Mouse (Mus musculus): ENCODE measurements at regions not wholly inside any gene's neighbourhood (a gene's known extent, or its start where the extent isn't known, plus 50 kb on each side); places are given as distances from the start of the nearest gene placed in this dataset.

DNA sequence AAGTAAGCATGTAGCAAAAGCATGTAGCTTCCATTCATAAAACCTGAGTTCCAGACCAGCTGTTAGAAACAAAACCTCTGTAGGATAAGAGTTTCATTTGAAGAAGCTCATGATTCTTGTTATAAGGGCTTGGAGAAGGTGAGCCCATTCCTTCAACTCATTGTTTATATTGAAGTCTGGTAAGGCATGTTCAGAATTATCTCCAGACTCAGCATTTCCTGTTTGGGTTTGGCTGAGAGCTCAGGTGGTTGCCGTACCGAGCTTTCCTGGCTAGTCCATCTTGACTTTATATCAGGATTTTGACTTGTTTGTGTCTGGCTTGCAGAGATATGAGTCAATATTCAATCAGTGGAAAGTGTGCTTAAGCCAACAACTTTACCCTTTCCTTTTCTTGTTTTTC lies 154.6 kb upstream of the 2610001J05Rik start:
- TF ChIP-seq POLR2A (IDR thresholded peaks at IDR 0.05; ENCODE audit: low read depth, low read length) (no peak), CTCF (conservative IDR thresholded peaks at IDR 0.05; ENCODE audit: insufficient read depth, insufficient read length, low read depth, low read length) (no peak)

All from kidney, adult 2 months (tissue).